Mouse (Mus musculus) frontal cortex, postnatal 10 days (tissue): Measurements from ENCODE around the gene Ccz1.

Source experiments
- DNase-seq, 2 experiments: peaks; one replicate each; pipeline ENCODE4 v3.0.0; 2022; ENCODE audit warnings: low spot score in 2 of 2, mixed read lengths in 1 of 2

Ccz1 gene

DNA sequence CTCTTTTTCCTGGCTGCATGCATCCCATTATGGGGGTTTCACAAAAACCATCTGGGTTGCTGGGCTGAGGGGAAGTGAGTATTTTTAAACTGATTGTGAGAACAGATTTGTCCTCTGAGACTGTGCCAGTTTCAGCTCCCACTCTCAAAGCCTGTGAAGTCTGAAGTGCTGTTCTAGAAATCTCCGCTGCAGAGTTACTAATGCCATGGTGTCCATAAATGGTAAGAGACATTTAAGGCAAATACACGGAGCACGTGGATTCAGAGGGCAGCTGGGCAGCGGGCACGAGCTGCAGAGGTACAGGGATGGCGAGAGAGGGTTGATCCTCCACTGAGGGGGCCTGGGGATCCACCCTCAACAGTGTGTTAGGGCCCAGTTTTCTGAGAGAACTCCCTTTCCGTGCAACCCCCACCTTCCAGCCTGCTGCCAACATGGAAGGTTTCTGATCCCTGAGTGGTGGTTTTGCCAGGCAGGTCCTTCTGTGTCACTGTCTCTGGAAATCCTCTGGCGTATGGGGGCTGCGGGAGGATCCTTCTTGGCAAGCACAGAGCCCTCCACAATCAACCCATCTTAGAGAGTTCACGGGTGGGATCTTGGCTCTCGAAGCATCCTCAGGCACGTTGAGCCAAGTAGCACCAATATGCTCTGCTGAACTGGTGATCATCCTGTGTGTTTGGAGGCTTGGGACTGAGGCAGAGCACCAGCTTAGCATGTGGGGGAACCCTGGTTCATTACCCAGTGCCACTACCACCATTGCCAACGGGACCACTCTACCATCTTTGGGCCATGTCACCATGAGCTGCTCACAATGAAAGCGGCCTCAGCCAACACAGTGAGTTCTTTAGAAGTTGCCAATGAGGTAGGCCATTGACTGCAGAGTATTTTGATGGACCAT, 71.2 kb downstream of the Ccz1 start:
- peak; percentile 58 to 79 for DNase-seq

DNA sequence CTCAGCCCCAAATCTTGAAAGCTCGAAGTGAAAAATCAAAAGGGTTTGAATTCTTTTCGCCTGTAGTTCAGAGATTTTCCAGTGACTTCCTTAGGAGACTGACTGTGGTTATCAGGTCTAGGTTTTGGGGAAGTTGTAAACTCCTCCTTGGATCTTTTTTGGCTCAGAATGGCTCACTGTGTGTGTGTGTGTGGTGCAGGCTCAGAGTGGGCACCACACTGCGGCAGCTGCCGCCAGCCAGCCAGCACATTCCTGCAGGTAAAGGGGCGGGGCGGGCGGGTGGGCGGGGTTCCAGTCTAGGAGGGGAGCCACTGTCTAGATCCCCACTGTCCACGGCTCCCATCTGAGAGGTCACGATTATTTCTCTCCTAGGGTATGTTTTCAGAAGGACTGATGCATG, 73.1 kb downstream of the Ccz1 start:
- DNase-seq: no peak
